Mouse (Mus musculus) erythroblast, embryonic 14.5 days (primary cell): ENCODE results near the gene Olfr1338.

Source experiments
- GATA1 ChIP-seq: IDR thresholded peaks from 2 replicates; pipeline ENCODE4 v1.6.1; 2012; ENCODE audit warnings: low read length, inconsistent platforms, mixed read lengths
- TAL1 ChIP-seq: IDR thresholded peaks from 3 replicates; pipeline ENCODE4 v1.6.1; 2012; ENCODE audit warnings: low read length, inconsistent platforms, mixed read lengths

- no peak for TF ChIP-seq GATA1
- no peak for TF ChIP-seq TAL1
Observed at GRCm38 (mm10) chr4:118758637-118759036, at the start of gene Olfr1338.
